Mouse (Mus musculus): ENCODE measurements at regions not wholly inside any gene's neighbourhood (a gene's known extent, or its start where the extent isn't known, plus 50 kb on each side); places are given as distances from the start of the nearest gene placed in this dataset.

- WGBS: 80% methylated on average over 6 of the region's 6 CpGs
- H3K9me3 ChIP-seq: no peaks in the 10 kb centered on the region
- no peak overlapping the region for H3K4me2 ChIP-seq
- H3K27ac ChIP-seq: no peak overlapping the region
- no peak for ATAC-seq (ENCODE audit: low FRiP score)
- H3K27me3 ChIP-seq: no peaks in the 10 kb centered on the region
- no peaks in the 10 kb centered on the region for H3K4me1 ChIP-seq
- no peaks in the 10 kb centered on the region for H3K36me3 ChIP-seq (replicated peaks)
- H3K4me3 ChIP-seq (replicated peaks): no peak overlapping the region
- H3K9ac ChIP-seq: no peak overlapping the region
Measured at GRCm38 (mm10) chr2:28362199-28362598, 84.4 kb upstream of the Ppp1r26 start.

- Histone ChIP-seq H3K4me3 (replicated peaks) (no peak overlapping the region), H3K9ac (no peak overlapping the region), H3K36me3 (replicated peaks) (no peaks in the 10 kb centered on the region), H3K4me1 (peaks cover 7% of the 10 kb centered on the region), H3K9me3 (no peaks in the 10 kb centered on the region), H3K27ac (no peak overlapping the region), H3K4me2 (no peak overlapping the region), H3K27me3 (no peaks in the 10 kb centered on the region)
- no peak for ATAC-seq (ENCODE audit: low FRiP score)
- WGBS: 74% methylated on average over 3 of the region's 3 CpGs
Measured at GRCm38 (mm10) chr2:28364623-28365022, 82.0 kb upstream of the Ppp1r26 start.

GRCm38 (mm10) chr2:28365756-28366155 is 80.8 kb upstream of the Ppp1r26 start:
- no peak for ATAC-seq (ENCODE audit: low FRiP score)
- no peak overlapping the region for H3K4me2 ChIP-seq
- peaks cover 18% of the 10 kb centered on the region for H3K4me1 ChIP-seq
- H3K27me3 ChIP-seq: no peaks in the 10 kb centered on the region
- no peak overlapping the region for H3K4me3 ChIP-seq (replicated peaks)
- H3K9me3 ChIP-seq: no peaks in the 10 kb centered on the region
- no peak overlapping the region for H3K9ac ChIP-seq
- no peaks in the 10 kb centered on the region for H3K36me3 ChIP-seq (replicated peaks)
- H3K27ac ChIP-seq: no peak overlapping the region
- 83% methylated on average over 5 of the region's 5 CpGs for WGBS

GRCm38 (mm10) chr2:28374838-28375237 is 71.8 kb upstream of the Ppp1r26 start:
- Histone ChIP-seq H3K27me3 (no peaks in the 10 kb centered on the region), H3K4me3 (replicated peaks) (no peak overlapping the region), H3K9ac (no peak overlapping the region), H3K36me3 (replicated peaks) (no peaks in the 10 kb centered on the region), H3K9me3 (no peaks in the 10 kb centered on the region), H3K27ac (no peak overlapping the region), H3K4me1 (peaks cover 20% of the 10 kb centered on the region), H3K4me2 (no peak overlapping the region)
- WGBS: 24% methylated on average over 3 of the region's 3 CpGs
- no peak for ATAC-seq (ENCODE audit: low FRiP score)

GRCm38 (mm10) chr2:28377948-28378822 is 68.4 kb upstream of the Ppp1r26 start:
- Histone ChIP-seq H3K36me3 (replicated peaks) (no peaks in the 10 kb centered on the region), H3K4me2 (no peak overlapping the region), H3K27ac (no peak overlapping the region), H3K9ac (no peak overlapping the region), H3K9me3 (no peaks in the 10 kb centered on the region), H3K4me3 (replicated peaks) (no peak overlapping the region), H3K27me3 (peaks cover 3% of the 10 kb centered on the region; the same call in 1 of the 2 replicates), H3K4me1 (peaks cover 26% of the 10 kb centered on the region)
- 76% methylated on average over 9 of the region's 9 CpGs for WGBS
- no peak for ATAC-seq (ENCODE audit: low FRiP score)

GRCm38 (mm10) chr2:28382051-28382802 is 64.4 kb upstream of the Ppp1r26 start:
- Histone ChIP-seq H3K9me3 (no peaks in the 10 kb centered on the region), H3K9ac (no peak overlapping the region), H3K27ac (no peak overlapping the region), H3K4me2 (no peak overlapping the region), H3K27me3 (peaks cover 3% of the 10 kb centered on the region; the same call in 1 of the 2 replicates), H3K4me1 (peaks cover 48% of the 10 kb centered on the region), H3K36me3 (replicated peaks) (no peaks in the 10 kb centered on the region), H3K4me3 (replicated peaks) (no peak overlapping the region)
- no peak for ATAC-seq (ENCODE audit: low FRiP score)
- WGBS: 65% methylated on average over 12 of the region's 12 CpGs

- Histone ChIP-seq H3K4me1 (peaks cover 63% of the 10 kb centered on the region), H3K9me3 (no peaks in the 10 kb centered on the region), H3K36me3 (replicated peaks) (no peaks in the 10 kb centered on the region), H3K4me3 (replicated peaks) (no peak overlapping the region), H3K27ac (peak overlapping the region; percentile 77), H3K27me3 (peaks cover 3% of the 10 kb centered on the region; the same call in 1 of the 2 replicates), H3K9ac (no peak overlapping the region), H3K4me2 (no peak overlapping the region)
- 21% methylated on average over 8 of the region's 8 CpGs for WGBS
- ATAC-seq (ENCODE audit: low FRiP score): peak; percentile 49
Measured at GRCm38 (mm10) chr2:28384875-28385274, 61.7 kb upstream of the Ppp1r26 start.

GRCm38 (mm10) chr2:28386784-28387183 is 59.8 kb upstream of the Ppp1r26 start:
- Histone ChIP-seq H3K4me2 (no peak overlapping the region), H3K27ac (peak overlapping the region; percentile 83), H3K4me3 (replicated peaks) (no peak overlapping the region), H3K9ac (no peak overlapping the region), H3K9me3 (no peaks in the 10 kb centered on the region), H3K36me3 (replicated peaks) (no peaks in the 10 kb centered on the region), H3K4me1 (peaks cover 47% of the 10 kb centered on the region), H3K27me3 (0 out of 2 replicates have a peak, but pooled peaks cover 3% of the 10 kb centered on the region)
- 76% methylated on average over 1 of the region's 1 CpGs for WGBS
- ATAC-seq (ENCODE audit: low FRiP score): no peak

- Histone ChIP-seq H3K4me2 (no peak overlapping the region), H3K9me3 (no peaks in the 10 kb centered on the region), H3K4me1 (peaks cover 40% of the 10 kb centered on the region), H3K36me3 (replicated peaks) (no peaks in the 10 kb centered on the region), H3K27ac (peak overlapping the region; percentile 83), H3K4me3 (replicated peaks) (no peak overlapping the region), H3K27me3 (0 out of 2 replicates have a peak, but pooled peaks cover 3% of the 10 kb centered on the region), H3K9ac (no peak overlapping the region)
- peak; percentile 86 for ATAC-seq (ENCODE audit: low FRiP score)
- 3% methylated on average over 6 of the region's 6 CpGs for WGBS
Measured at GRCm38 (mm10) chr2:28387422-28387836, 59.2 kb upstream of the Ppp1r26 start.

GRCm38 (mm10) chr2:28387926-28388325 is 58.7 kb upstream of the Ppp1r26 start:
- no peak overlapping the region for H3K9ac ChIP-seq
- H3K4me3 ChIP-seq (replicated peaks): no peak overlapping the region
- H3K4me1 ChIP-seq: peaks cover 40% of the 10 kb centered on the region
- no peak for ATAC-seq (ENCODE audit: low FRiP score)
- no peaks in the 10 kb centered on the region for H3K9me3 ChIP-seq
- peak overlapping the region; percentile 83 for H3K27ac ChIP-seq
- no peak overlapping the region for H3K4me2 ChIP-seq
- 0 out of 2 replicates have a peak, but pooled peaks cover 3% of the 10 kb centered on the region for H3K27me3 ChIP-seq
- 69% methylated on average over 4 of the region's 4 CpGs for WGBS
- H3K36me3 ChIP-seq (replicated peaks): no peaks in the 10 kb centered on the region

- 88% methylated on average over 5 of the region's 5 CpGs for WGBS
- H3K36me3 ChIP-seq (replicated peaks): no peaks in the 10 kb centered on the region
- no peaks in the 10 kb centered on the region for H3K9me3 ChIP-seq
- H3K27ac ChIP-seq: no peak overlapping the region
- 0 out of 2 replicates have a peak, but pooled peaks cover 3% of the 10 kb centered on the region for H3K27me3 ChIP-seq
- H3K9ac ChIP-seq: no peak overlapping the region
- H3K4me1 ChIP-seq: peaks cover 35% of the 10 kb centered on the region
- ATAC-seq (ENCODE audit: low FRiP score): no peak
- H3K4me2 ChIP-seq: no peak overlapping the region
- H3K4me3 ChIP-seq (replicated peaks): no peak overlapping the region
Measured at GRCm38 (mm10) chr2:28389703-28390102, 56.9 kb upstream of the Ppp1r26 start.

GRCm38 (mm10) chr2:28395391-28395790 is 51.2 kb upstream of the Ppp1r26 start:
- H3K4me1 ChIP-seq: peaks cover 4% of the 10 kb centered on the region
- H3K4me2 ChIP-seq: no peak overlapping the region
- H3K9me3 ChIP-seq: no peaks in the 10 kb centered on the region
- 84% methylated on average over 6 of the region's 6 CpGs for WGBS
- H3K27me3 ChIP-seq: peaks cover 1% of the 10 kb centered on the region; the same call in 1 of the 2 replicates
- H3K9ac ChIP-seq: no peak overlapping the region
- no peak overlapping the region for H3K27ac ChIP-seq
- no peak overlapping the region for H3K4me3 ChIP-seq (replicated peaks)
- ATAC-seq (ENCODE audit: low FRiP score): no peak
- H3K36me3 ChIP-seq (replicated peaks): no peaks in the 10 kb centered on the region

All from forebrain, embryonic 12.5 days (tissue).